Mouse (Mus musculus) cerebellum, adult 11-12 months (tissue): ENCODE measurements around the gene Ciao2b.

Source experiments
- DNase-seq: peaks from one replicate; pipeline ENCODE4 v3.0.0; 2022

The Ciao2b gene

GRCm38 (mm10) chr8:104613119-104613518, 28.6 kb downstream of the Ciao2b start:
- no peak for DNase-seq

GRCm38 (mm10) chr8:104611613-104612012, 30.2 kb downstream of the Ciao2b start:
- DNase-seq = no peak

- DNase-seq = no peak
These were observed 31.5 kb downstream of the Ciao2b start for GRCm38 (mm10) chr8:104610185-104610766.

GRCm38 (mm10) chr8:104609222-104609621, 32.5 kb downstream of the Ciao2b start:
- no peak for DNase-seq

GRCm38 (mm10) chr8:104607944-104608343, 33.8 kb downstream of the Ciao2b start:
- peak; percentile 52 for DNase-seq

- no peak for DNase-seq
These were observed 35.4 kb downstream of the Ciao2b start for GRCm38 (mm10) chr8:104606329-104606728.

- DNase-seq = no peak
These were observed 38.5 kb downstream of the Ciao2b start for GRCm38 (mm10) chr8:104603245-104603593.

GRCm38 (mm10) chr8:104602468-104603244, 39.1 kb downstream of the Ciao2b start:
- peak; percentile 76 for DNase-seq

GRCm38 (mm10) chr8:104601941-104602371, 39.8 kb downstream of the Ciao2b start:
- no peak for DNase-seq

- no peak for DNase-seq
These were observed 40.4 kb downstream of the Ciao2b start for GRCm38 (mm10) chr8:104601386-104601785.

GRCm38 (mm10) chr8:104598496-104598895, 43.3 kb downstream of the Ciao2b start:
- no peak for DNase-seq

GRCm38 (mm10) chr8:104597656-104598055, 44.1 kb downstream of the Ciao2b start:
- no peak for DNase-seq

GRCm38 (mm10) chr8:104595773-104596536, 45.8 kb downstream of the Ciao2b start:
- no peak for DNase-seq

GRCm38 (mm10) chr8:104594611-104595362, 47.0 kb downstream of the Ciao2b start:
- DNase-seq = no peak

- peak; percentile 25 for DNase-seq
These were observed 48.0 kb downstream of the Ciao2b start for GRCm38 (mm10) chr8:104593536-104594325.

- DNase-seq = no peak
These were observed 49.2 kb downstream of the Ciao2b start for GRCm38 (mm10) chr8:104592566-104592965.

GRCm38 (mm10) chr8:104591856-104592255, 49.9 kb downstream of the Ciao2b start:
- DNase-seq = no peak

GRCm38 (mm10) chr8:104591133-104591834, 50.5 kb downstream of the Ciao2b start, which contains the start of gene Pdp2:
Gene Pdp2, plus strand, starts transcription at chr8:104591451.
- peak; percentile 92 for DNase-seq

- DNase-seq = no peak
These were observed 51.5 kb downstream of the Ciao2b start for GRCm38 (mm10) chr8:104590284-104590683.
